ENCODE assay signal across 13 mouse cellular contexts in the genomic region with DNA sequence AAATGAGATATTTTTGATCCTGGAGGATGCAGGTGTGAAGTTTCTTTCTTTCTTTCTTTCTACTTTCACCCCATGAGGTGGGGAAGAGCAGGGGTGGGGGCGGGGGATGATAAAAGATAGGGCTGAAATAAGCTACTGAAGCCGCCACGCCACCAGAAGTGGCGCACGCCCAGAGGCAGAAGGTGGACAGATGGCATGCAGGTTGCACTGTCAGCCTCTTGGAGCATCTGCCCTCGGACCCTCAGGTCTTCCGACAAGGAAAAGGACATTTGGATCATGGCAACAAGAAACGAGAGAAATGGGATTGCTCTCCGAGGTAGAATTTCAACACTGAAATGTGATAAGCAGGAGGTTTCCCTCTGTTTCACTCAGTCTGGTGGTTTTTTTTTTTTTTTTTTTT.
DNase-seq lines count a peak whose midpoint lies in the region.
"Had no signal": no experiment of that assay in that cellular context is flagged by ENCODE, and none has a peak within 500 bp of the region (broad histone marks: within the 10 kb centered on the region; RNA-seq: fewer than 3 reads in every experiment).

No protein-coding gene starts in this region.

- DNase-seq in kidney, postnatal 10 days, result peak; percentile 1
- no peak for DNase-seq in kidney, adult 9 months
- DNase-seq in cerebellum, adult 11 months, result peak; percentile 62
- peak; percentile 80 for DNase-seq in cerebellum, adult 9-10 months
- DNase-seq in cerebellum, postnatal 36 days, result peak; percentile 65 to 72
- DNase-seq in layer of hippocampus, adult 11-12 months (ENCODE audit: low spot score), result no peak
- no peak for DNase-seq in spleen, postnatal 4 days (ENCODE audit: low spot score in 2 of 2)
- DNase-seq: adrenal gland, postnatal 10 days; gastrocnemius, postnatal 14 days; heart, postnatal 14 days; kidney, postnatal 36 days; layer of hippocampus, postnatal 36 days; lung, embryonic 14.5 days had no signal

Comparison
In these comparisons a context has a peak if more than half of its experiments do, and no peak if none do; other contexts are left out.
1. DNase-seq: peak in kidney, postnatal 10 days (single experiment), cerebellum, adult 11 months (single experiment), cerebellum, adult 9-10 months (single experiment) and cerebellum, postnatal 36 days (2 of 2); none in kidney, adult 9 months (single experiment), layer of hippocampus, adult 11-12 months (single experiment) and spleen, postnatal 4 days (0 of 2).